Mouse (Mus musculus) kidney, embryonic 14.5 days (tissue): Measurements from ENCODE around the gene Lims1. TPM values are rescaled to one million over a fixed set of nuclear protein-coding genes. Genes with fewer than 3 reads are reported as not detected.

ENCODE experiments used
- ATAC-seq: fragments of 200-750 bp; cut with Nextera tagmentation; 2 replicates; pipeline ENCODE4 v1.8.0; 2017; ENCODE audit warnings: moderate number of reproducible peaks, mild to moderate bottlenecking, moderate TSS enrichment, moderate library complexity; ENCODE audit not compliant: low FRiP score, low TSS enrichment
- H3K27ac ChIP-seq: fragments of 300-500 bp; sonication (generic); 2 replicates; pipeline ENCODE4 v1.5.1; 2014; ENCODE audit warnings: low read depth, mild to moderate bottlenecking, low read length, moderate library complexity, mixed read lengths
- H3K27me3 ChIP-seq: fragments of 300-500 bp; sonication (generic); 2 replicates; pipeline ENCODE4 v1.6.1; 2014; ENCODE audit warnings: mild to moderate bottlenecking, low read length; ENCODE audit not compliant: control insufficient read depth, insufficient read depth
- H3K36me3 ChIP-seq: fragments of 300-500 bp; sonication (generic); 2 replicates; pipeline ENCODE4 v1.6.1; 2014; ENCODE audit warnings: low read length, mixed read lengths; ENCODE audit not compliant: control insufficient read depth, insufficient read depth
- H3K4me1 ChIP-seq: fragments of 300-500 bp; sonication (generic); 2 replicates; pipeline ENCODE4 v1.6.1; 2014; ENCODE audit warnings: low read length, mixed read lengths; ENCODE audit not compliant: control insufficient read depth, insufficient read depth
- H3K4me2 ChIP-seq: fragments of 300-500 bp; sonication (generic); replicated peaks from 2 replicates; pipeline ENCODE4 v1.6.1; 2014; ENCODE audit warnings: low read depth, mild to moderate bottlenecking, low read length
- H3K4me3 ChIP-seq: fragments of 300-500 bp; sonication (generic); 2 replicates; pipeline ENCODE4 v1.5.1; 2014; ENCODE audit warnings: mild to moderate bottlenecking, low read length
- H3K9ac ChIP-seq: fragments of 300-500 bp; sonication (generic); 2 replicates; pipeline ENCODE4 v1.6.1; 2014; ENCODE audit warnings: low read depth, mild to moderate bottlenecking, low read length, moderate library complexity
- H3K9me3 ChIP-seq: fragments of 300-500 bp; sonication (generic); 2 replicates; pipeline ENCODE4 v1.6.1; 2016; ENCODE audit warnings: low read length; ENCODE audit not compliant: control insufficient read depth
- WGBS: fragments of 180-500 bp; shearing (Covaris S2); extraction: QIAGEN DNeasy Blood & Tissue Kit; methylation state at CpG from one replicate; pipeline ENCODE4 v1.1.7; 2014; 5-methylcytosine and 5-hydroxymethylcytosine counted together
- polyA plus RNA-seq: library from polyadenylated mRNA; unstranded; fragments of >200 nt; fragmentation: Nextera tagmentation; extraction: Ambion mirVana; gene quantifications from 2 replicates; pipeline ENCODE4 v1.2.1, GENCODE M21; 2014

Lims1 gene
- polyA plus RNA-seq, 1 experiment from 2014 or later = 131 TPM

DNA sequence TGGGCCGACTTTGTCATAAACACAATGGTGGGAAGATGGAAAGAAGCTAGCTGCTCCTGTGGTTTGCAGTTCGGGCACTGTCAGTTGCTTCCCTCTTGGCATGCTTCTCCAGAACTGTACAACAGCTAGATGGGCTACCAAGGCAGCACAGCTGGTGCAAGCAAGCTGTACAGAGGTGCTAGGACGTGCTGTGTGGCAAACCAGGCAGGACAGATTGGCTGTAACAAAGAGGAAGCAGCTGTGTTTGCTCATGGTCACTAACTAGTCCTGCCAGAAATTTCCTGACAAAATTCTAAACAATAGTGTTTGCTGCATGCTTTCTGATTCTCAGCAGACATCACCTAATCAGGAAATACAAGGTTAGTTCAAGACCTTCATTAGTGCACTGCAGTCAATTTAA, 93.4 kb downstream of the Lims1 start:
- 78% methylated on average over 3 of the region's 3 CpGs for WGBS
- Histone ChIP-seq H3K27me3 (no peaks in the 10 kb centered on the region), H3K4me3 (no peak overlapping the region), H3K27ac (no peak overlapping the region), H3K4me1 (no peaks in the 10 kb centered on the region), H3K4me2 (no peak overlapping the region), H3K9me3 (no peaks in the 10 kb centered on the region), H3K36me3 (peaks cover 55% of the 10 kb centered on the region), H3K9ac (no peak overlapping the region)
- ATAC-seq = no peak

DNA sequence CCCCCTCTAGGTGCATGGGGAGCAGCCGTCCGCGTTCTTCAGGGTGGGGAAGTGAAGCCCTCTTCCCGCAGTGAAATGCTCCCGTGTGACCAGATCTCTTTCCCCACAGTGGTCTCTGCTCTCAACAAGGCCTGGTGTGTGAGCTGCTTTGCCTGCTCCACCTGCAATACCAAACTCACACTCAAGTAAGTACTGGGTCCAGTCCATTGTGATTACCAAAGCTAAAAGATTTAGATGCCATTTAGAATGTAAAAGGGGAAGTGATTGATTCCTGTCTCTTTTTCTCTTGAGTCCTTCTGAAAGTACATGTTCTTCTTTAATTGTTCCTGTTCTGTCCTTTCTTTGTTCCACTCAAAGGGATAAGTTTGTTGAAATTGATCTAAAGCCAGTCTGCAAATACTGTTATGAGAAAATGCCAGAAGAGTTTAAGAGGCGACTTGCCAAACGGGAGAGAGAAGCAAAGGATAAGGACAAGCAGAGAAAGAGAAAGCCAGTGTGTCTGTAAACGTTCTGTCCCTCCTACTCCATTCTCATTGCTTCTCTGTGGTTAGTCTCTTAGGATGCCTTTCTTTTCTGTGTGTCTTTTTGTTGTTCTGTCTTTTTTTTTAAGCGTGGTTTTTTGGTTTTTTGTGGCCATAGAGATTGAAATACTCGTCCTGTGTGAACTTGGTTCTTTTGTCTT, 95.2 kb downstream of the Lims1 start:
- no peak for ATAC-seq
- H3K9ac ChIP-seq = no peak overlapping the region
- H3K36me3 ChIP-seq = peaks cover 50% of the 10 kb centered on the region
- no peaks in the 10 kb centered on the region for H3K27me3 ChIP-seq
- no peak overlapping the region for H3K4me3 ChIP-seq
- H3K27ac ChIP-seq = no peak overlapping the region
- no peaks in the 10 kb centered on the region for H3K9me3 ChIP-seq
- H3K4me1 ChIP-seq = no peaks in the 10 kb centered on the region
- H3K4me2 ChIP-seq = no peak overlapping the region
- 93% methylated on average over 10 of the region's 10 CpGs for WGBS

DNA sequence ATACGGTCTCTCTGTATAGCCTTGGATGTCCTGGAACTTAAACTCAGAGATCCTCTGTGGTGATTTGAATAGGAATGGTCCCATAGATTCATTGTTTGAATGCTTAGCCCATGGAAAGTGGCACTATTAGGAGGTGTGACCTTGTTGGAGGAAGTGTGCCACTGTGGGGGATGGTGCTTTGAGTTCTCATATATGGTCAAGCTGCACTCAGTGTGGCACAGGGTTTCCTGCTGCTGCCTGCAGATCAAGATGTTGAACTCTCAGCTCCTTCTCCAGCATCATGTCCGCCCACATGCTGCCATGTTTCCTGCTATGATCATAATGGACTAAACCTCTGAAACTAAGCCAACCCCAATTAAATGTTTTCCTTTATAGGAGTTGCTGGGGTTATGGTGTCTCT, 104.7 kb downstream of the Lims1 start:
- no peak overlapping the region for H3K27ac ChIP-seq
- no peaks in the 10 kb centered on the region for H3K27me3 ChIP-seq
- no peak overlapping the region for H3K4me3 ChIP-seq
- WGBS = 92% methylated on average over 2 of the region's 2 CpGs
- H3K4me1 ChIP-seq = no peaks in the 10 kb centered on the region
- H3K9ac ChIP-seq = no peak overlapping the region
- no peak overlapping the region for H3K4me2 ChIP-seq
- no peak for ATAC-seq
- H3K36me3 ChIP-seq = peaks cover 22% of the 10 kb centered on the region
- no peaks in the 10 kb centered on the region for H3K9me3 ChIP-seq

DNA sequence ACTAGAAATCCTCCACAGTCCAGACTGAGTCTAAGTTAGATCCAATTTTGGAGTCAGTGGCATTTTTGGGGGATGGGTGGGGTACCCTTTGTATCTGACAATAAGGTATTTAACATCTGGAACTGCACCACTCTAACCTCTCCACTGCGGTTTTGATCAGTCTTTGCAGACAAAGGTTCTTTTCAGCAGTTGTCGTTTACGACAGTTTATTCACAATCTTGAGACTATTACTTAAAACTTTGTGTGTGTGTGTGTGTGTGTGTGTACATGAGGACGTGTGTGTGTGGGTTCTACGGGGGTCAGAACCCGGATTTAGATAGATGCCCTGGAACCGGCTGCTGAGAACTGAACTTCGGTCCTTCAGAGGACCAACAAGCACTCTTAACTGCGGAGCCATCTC, 122.6 kb downstream of the Lims1 start:
- Histone ChIP-seq H3K4me2 (peak overlapping the region; percentile 71), H3K27ac (peak overlapping the region; percentile 96; the same call in 1 of the 2 replicates), H3K27me3 (no peaks in the 10 kb centered on the region), H3K36me3 (no peaks in the 10 kb centered on the region; the same call in 1 of the 2 replicates), H3K4me3 (peak overlapping the region; percentile 97), H3K9ac (peak overlapping the region; percentile 92), H3K9me3 (no peaks in the 10 kb centered on the region), H3K4me1 (peaks cover 5% of the 10 kb centered on the region; the same call in 1 of the 2 replicates)
- no peak for ATAC-seq
- 21% methylated on average over 9 of the region's 9 CpGs for WGBS

DNA sequence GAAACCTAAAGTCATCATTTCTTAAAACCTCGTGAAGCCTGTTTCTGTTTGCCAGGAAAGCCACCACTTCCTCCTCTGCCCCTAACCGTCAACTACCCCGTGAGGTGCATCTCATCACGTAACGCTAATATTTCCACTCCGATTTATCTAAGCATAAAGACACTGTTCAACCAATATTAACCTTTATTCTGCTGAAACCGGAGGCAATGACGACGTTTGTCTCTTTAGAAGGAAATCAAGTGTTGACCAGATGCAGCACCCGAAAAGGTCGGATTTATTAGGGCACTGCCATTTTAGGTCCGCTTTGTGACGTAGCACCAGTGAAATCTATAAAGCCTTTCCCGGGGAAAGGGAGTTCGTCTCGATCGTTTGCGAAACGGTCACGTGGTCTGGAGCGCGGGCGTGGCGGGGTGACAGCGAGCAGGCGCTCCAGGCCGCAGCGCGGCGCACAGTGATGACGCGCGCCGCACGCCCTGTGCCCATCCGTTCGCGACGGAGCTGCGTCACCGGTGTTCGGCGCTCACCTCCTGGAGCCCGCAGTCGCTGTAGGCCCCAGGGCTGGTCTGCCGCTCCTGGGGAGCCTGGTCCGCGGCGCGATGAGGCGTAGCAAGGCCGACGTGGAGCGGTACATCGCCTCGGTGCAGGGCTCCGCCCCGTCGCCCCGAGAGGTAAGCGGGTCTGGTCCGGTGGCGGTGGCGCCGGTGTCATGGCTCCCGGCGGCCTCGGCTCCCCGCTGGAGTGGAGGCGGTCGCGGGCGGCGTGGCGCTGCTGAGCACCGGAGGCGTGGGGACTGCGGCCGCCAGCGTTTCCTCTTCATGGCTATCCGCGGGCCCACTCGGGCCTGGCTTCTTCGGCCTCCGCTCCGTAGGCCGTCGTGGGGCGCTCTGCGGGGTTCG, 123.4 kb downstream of the Lims1 start, which contains the start of gene Ranbp2:
Gene Ranbp2, plus strand, starts transcription at position 537 of the 896 bp plus-strand sequence.
- Histone ChIP-seq H3K4me3 (peak within 1 kb of the TSS; percentile 97), H3K4me1 (peaks cover 5% of the 10 kb centered on the region; the same call in 1 of the 2 replicates), H3K36me3 (no peaks in the 10 kb centered on the region; the same call in 1 of the 2 replicates), H3K4me2 (peak within 1 kb of the TSS; percentile 71), H3K9me3 (no peaks in the 10 kb centered on the region), H3K27ac (peak within 1 kb of the TSS; percentile 96), H3K27me3 (no peaks in the 10 kb centered on the region), H3K9ac (peak within 1 kb of the TSS; percentile 92)
- under 1% methylated on average over 69 of the region's 91 CpGs for WGBS
- ATAC-seq = peak; percentile 98

- peak overlapping the region; percentile 96 for H3K27ac ChIP-seq
- H3K36me3 ChIP-seq = peaks cover 3% of the 10 kb centered on the region; the same call in 1 of the 2 replicates
- peak overlapping the region; percentile 92 for H3K9ac ChIP-seq
- H3K4me1 ChIP-seq = peaks cover 5% of the 10 kb centered on the region; the same call in 1 of the 2 replicates
- H3K9me3 ChIP-seq = no peaks in the 10 kb centered on the region
- H3K4me3 ChIP-seq = peak overlapping the region; percentile 97
- ATAC-seq = no peak
- no peaks in the 10 kb centered on the region for H3K27me3 ChIP-seq
- H3K4me2 ChIP-seq = peak overlapping the region; percentile 56
- 0% methylated on average over 32 of the region's 32 CpGs for WGBS
Observed at GRCm38 (mm10) chr10:58447280-58447781, 124.1 kb downstream of the Lims1 start.

GRCm38 (mm10) chr10:58451575-58451974, 128.3 kb downstream of the Lims1 start:
- no peak for ATAC-seq
- H3K9me3 ChIP-seq = no peaks in the 10 kb centered on the region
- H3K36me3 ChIP-seq = peaks cover 38% of the 10 kb centered on the region
- no peak overlapping the region for H3K9ac ChIP-seq
- H3K4me2 ChIP-seq = no peak overlapping the region
- H3K27me3 ChIP-seq = no peaks in the 10 kb centered on the region
- no peaks in the 10 kb centered on the region for H3K4me1 ChIP-seq
- H3K27ac ChIP-seq = no peak overlapping the region
- no peak overlapping the region for H3K4me3 ChIP-seq

- no peak overlapping the region for H3K9ac ChIP-seq
- H3K36me3 ChIP-seq = peaks cover 40% of the 10 kb centered on the region
- no peaks in the 10 kb centered on the region for H3K9me3 ChIP-seq
- H3K27me3 ChIP-seq = no peaks in the 10 kb centered on the region
- H3K4me2 ChIP-seq = no peak overlapping the region
- ATAC-seq = no peak
- no peak overlapping the region for H3K27ac ChIP-seq
- H3K4me1 ChIP-seq = no peaks in the 10 kb centered on the region
- 88% methylated on average over 1 of the region's 1 CpGs for WGBS
- H3K4me3 ChIP-seq = no peak overlapping the region
Observed at GRCm38 (mm10) chr10:58452185-58452584, 128.9 kb downstream of the Lims1 start.
